Mouse (Mus musculus) lung, embryonic 15.5 days (tissue): ENCODE measurements around the gene Msantd1. TPM values are rescaled to one million over a fixed set of nuclear protein-coding genes. Genes with fewer than 3 reads are reported as not detected.
"Not testable (repeated sequence)": the region's sequence is repeated elsewhere in the genome, so short reads cannot be mapped to it uniquely, and the experiment has no call there.

Experiments
- ATAC-seq: fragments of 200-750 bp; cut with Nextera tagmentation; 2 replicates; pipeline ENCODE4 v1.8.0; 2017; ENCODE audit warnings: moderate number of reproducible peaks, borderline replicate concordance; ENCODE audit not compliant: low FRiP score, low TSS enrichment; ENCODE audit errors: extremely low read depth
- H3K27ac ChIP-seq: fragments of 300-500 bp; sonication (generic); 2 replicates; pipeline ENCODE4 v1.5.1; 2015; ENCODE audit warnings: moderate library complexity, mild to moderate bottlenecking, inconsistent platforms
- H3K27me3 ChIP-seq: fragments of 300-500 bp; sonication (generic); 2 replicates; pipeline ENCODE4 v1.6.1; 2015; ENCODE audit warnings: inconsistent platforms
- H3K36me3 ChIP-seq: fragments of 300-500 bp; sonication (generic); 2 replicates; pipeline ENCODE4 v1.6.1; 2015; ENCODE audit warnings: inconsistent platforms
- H3K4me1 ChIP-seq: fragments of 300-500 bp; sonication (generic); 2 replicates; pipeline ENCODE4 v1.6.1; 2015; ENCODE audit warnings: inconsistent platforms
- H3K4me2 ChIP-seq: fragments of 300-500 bp; sonication (generic); 2 replicates; pipeline ENCODE4 v1.6.1; 2015; ENCODE audit warnings: inconsistent platforms, mild to moderate bottlenecking, moderate library complexity
- H3K4me3 ChIP-seq: fragments of 300-500 bp; sonication (generic); 2 replicates; pipeline ENCODE4 v1.5.1; 2015; ENCODE audit warnings: mild to moderate bottlenecking, inconsistent platforms
- H3K9ac ChIP-seq: fragments of 300-500 bp; sonication (generic); 2 replicates; pipeline ENCODE4 v1.6.1; 2015; ENCODE audit warnings: inconsistent platforms
- H3K9me3 ChIP-seq: fragments of 300-500 bp; sonication (generic); 2 replicates; pipeline ENCODE4 v1.6.1; 2016; ENCODE audit warnings: inconsistent platforms
- WGBS: fragments of 180-500 bp; shearing (Covaris S2); methylation state at CpG from one replicate; pipeline ENCODE4 v1.1.7; 2015; 5-methylcytosine and 5-hydroxymethylcytosine counted together
- polyA plus RNA-seq: library from polyadenylated mRNA; unstranded; fragments of >200 nt; fragmentation: Nextera tagmentation; extraction: Ambion mirVana; gene quantifications from 2 replicates; pipeline ENCODE4 v1.2.1, GENCODE M21; 2015

Msantd1 gene
- polyA plus RNA-seq, result 0.76 and 0.79 TPM in 2 replicates

DNA sequence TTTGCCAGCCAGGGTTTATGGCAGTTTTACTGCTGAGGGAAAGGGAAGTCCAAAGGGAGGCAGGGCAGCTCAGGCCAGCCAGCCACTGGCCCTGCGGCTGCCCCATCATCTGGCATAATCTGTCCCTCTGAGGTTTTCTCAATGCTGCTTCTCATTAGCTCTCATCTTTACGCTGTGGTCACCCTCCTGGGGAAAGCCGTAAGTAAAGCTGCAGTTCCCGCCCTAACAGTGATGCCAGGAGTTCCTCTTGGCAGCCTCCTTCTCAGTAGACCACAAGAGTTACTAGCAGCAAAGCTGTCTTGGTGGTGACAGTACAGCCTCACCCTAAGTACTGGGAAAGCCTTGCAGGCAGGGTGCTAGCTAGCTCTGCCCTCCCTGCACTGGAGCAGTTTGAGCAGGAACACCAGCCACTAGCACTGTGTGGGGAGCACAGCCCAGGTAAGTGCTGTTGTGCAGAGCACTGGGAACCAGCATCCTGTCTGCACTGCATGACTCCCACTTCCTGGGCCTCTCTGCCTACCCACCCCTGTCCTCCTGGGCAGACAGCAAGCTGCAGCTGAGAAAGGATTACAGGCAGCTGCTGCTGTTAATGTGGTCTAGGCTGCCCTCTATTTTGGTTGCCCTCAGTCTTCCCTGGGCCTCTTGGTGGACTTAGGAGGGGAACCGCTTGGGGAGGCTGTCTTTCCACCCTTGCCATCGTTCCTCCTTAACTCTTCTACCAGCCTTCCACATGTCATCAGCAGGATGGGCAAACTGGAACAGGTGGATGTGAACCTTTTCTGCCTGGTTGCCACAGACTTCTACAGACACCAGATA, at the start of gene Msantd1:
Gene Msantd1, plus strand, starts transcription at position 103 of the 816 bp plus-strand sequence.
- ATAC-seq, result no peak
- H3K9ac ChIP-seq, result no peak within 1 kb of the TSS

DNA sequence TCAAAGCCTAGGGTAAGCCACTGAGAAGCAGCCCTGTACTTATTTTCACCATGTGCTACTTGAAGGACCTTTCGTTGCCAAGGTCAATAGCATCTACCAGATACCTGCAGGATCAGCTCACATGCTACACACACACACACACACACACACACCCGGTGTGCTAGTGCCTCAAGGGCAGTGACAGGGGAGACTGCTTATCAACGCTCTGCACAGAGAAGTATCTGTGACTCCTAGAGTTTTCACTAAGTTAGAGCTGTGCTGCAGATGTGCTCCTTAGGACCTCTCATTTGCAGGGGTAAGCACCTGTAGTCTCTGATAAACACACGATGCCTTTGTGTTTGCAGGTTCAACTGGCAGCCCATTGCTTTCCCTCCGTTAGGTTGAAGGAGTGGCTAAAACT, 42.4 kb upstream of the Msantd1 start:
- Histone ChIP-seq H3K9me3 (no peaks in the 10 kb centered on the region), H3K4me1 (no peaks in the 10 kb centered on the region), H3K36me3 (peaks cover 36% of the 10 kb centered on the region), H3K4me2 (no peak overlapping the region), H3K27ac (no peak overlapping the region), H3K27me3 (no peaks in the 10 kb centered on the region), H3K9ac (no peak overlapping the region), H3K4me3 (no peak overlapping the region)
- ATAC-seq, result no peak
- WGBS, result 87% methylated on average over 5 of the region's 5 CpGs

More for the DNA sequence above, at the start of gene Msantd1:
- no peaks in the 10 kb centered on the region for H3K9me3 ChIP-seq
- H3K27ac ChIP-seq, result peak within 1 kb of the TSS; percentile 87
- WGBS, result 87% methylated on average over 6 of the region's 6 CpGs
- H3K4me3 ChIP-seq, result no peak within 1 kb of the TSS
- peaks cover 21% of the 10 kb centered on the region for H3K4me1 ChIP-seq
- H3K27me3 ChIP-seq, result no peaks in the 10 kb centered on the region
- peaks cover 51% of the 10 kb centered on the region for H3K36me3 ChIP-seq
- no peak within 1 kb of the TSS for H3K4me2 ChIP-seq

DNA sequence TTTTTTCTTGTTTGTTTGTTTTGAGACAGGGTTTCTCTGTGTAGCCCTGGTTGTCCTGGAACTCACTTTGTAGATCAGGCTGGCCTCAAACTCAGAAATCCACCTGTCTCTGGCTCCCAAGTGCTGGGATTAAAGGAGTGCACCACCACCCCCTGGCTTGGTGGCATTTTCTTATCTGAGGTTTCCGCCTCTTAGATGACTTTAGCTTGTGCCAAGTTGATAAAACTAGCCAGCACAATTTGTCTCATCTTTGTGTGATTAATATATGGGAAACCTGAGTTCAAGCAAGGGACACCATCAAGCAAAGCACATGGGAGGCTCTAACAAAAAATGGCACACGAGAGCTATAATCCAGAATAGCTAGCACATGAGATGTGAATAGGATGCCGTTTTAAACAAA, 27.5 kb upstream of the Msantd1 start:
- WGBS, result 80% methylated on average over 3 of the region's 3 CpGs
- not testable (repeated sequence) for H3K4me3 ChIP-seq, H3K4me2 ChIP-seq, H3K4me1 ChIP-seq, H3K27me3 ChIP-seq, H3K9ac ChIP-seq, ATAC-seq, H3K9me3 ChIP-seq, H3K27ac ChIP-seq
- peaks cover 66% of the 10 kb centered on the region for H3K36me3 ChIP-seq

DNA sequence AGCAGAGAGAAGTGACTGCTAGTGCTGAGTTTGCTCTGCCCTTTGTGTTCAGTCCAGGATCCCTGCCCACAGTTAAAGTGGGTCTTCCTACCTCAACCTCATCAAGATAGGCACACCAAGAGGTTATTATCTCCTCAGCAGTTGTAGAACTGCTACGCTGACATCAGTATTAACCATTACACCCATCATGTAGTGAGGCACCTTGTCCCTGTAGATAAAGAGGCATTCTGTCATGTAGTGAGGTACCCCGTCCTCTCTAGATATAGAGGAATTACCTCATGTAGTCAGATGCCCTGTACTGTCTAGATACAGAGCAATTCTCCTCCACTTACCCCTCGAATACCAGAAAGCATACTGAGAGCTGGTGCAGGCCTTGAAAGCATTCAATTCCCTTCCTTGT, 26.8 kb upstream of the Msantd1 start:
- no peaks in the 10 kb centered on the region for H3K9me3 ChIP-seq
- H3K4me3 ChIP-seq, result no peak overlapping the region
- WGBS, result 89% methylated on average over 3 of the region's 3 CpGs
- no peak for ATAC-seq
- no peak overlapping the region for H3K27ac ChIP-seq
- H3K36me3 ChIP-seq, result peaks cover 65% of the 10 kb centered on the region
- no peaks in the 10 kb centered on the region for H3K4me1 ChIP-seq
- no peak overlapping the region for H3K4me2 ChIP-seq
- no peaks in the 10 kb centered on the region for H3K27me3 ChIP-seq
- H3K9ac ChIP-seq, result no peak overlapping the region

DNA sequence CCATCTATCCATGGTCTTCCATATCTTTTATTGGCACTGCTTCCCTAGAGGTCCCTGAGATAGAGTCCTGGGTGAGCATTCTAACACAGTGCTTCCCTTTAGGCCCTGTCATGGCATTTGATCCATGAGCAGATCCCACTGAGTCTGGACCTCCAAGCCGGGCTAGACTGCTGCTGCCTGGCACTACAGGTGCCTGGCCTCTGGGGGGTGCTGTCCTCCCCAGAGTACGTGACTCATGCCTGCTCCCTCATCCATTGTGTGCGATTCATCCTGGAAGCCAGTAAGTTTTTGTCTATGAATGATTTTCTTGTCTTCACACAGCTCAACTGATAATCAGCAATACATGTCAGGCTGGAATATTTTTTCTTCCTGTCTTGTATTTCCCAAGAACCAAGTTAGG, 22.6 kb upstream of the Msantd1 start:
- H3K36me3 ChIP-seq, result peaks cover 58% of the 10 kb centered on the region
- no peak overlapping the region for H3K4me3 ChIP-seq
- H3K27me3 ChIP-seq, result no peaks in the 10 kb centered on the region
- WGBS, result 83% methylated on average over 3 of the region's 3 CpGs
- no peaks in the 10 kb centered on the region for H3K9me3 ChIP-seq
- no peak overlapping the region for H3K9ac ChIP-seq
- no peak for ATAC-seq
- no peaks in the 10 kb centered on the region for H3K4me1 ChIP-seq
- no peak overlapping the region for H3K4me2 ChIP-seq
- no peak overlapping the region for H3K27ac ChIP-seq

DNA sequence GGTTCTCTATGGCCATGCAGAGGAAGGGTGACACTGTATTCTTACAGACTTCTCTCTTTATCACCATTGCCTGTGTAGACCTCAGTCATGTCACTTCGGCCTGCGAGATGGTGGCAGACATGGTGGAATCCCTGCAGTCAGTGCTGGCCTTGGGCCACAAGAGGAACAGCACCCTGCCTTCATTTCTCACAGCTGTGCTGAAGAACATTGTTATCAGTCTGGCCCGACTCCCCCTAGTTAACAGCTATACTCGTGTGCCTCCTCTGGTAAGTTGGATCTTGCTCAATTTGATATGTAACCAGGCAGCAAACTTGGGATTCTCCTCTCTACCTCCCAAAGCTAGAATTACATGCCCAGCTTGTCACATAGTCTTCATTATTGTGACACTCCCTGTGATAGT, 18.6 kb upstream of the Msantd1 start:
- WGBS, result 84% methylated on average over 4 of the region's 4 CpGs
- H3K9me3 ChIP-seq, result no peaks in the 10 kb centered on the region
- H3K4me1 ChIP-seq, result no peaks in the 10 kb centered on the region
- H3K4me3 ChIP-seq, result no peak overlapping the region
- H3K36me3 ChIP-seq, result peaks cover 67% of the 10 kb centered on the region
- no peaks in the 10 kb centered on the region for H3K27me3 ChIP-seq
- no peak overlapping the region for H3K9ac ChIP-seq
- no peak overlapping the region for H3K27ac ChIP-seq
- no peak for ATAC-seq
- H3K4me2 ChIP-seq, result no peak overlapping the region

DNA sequence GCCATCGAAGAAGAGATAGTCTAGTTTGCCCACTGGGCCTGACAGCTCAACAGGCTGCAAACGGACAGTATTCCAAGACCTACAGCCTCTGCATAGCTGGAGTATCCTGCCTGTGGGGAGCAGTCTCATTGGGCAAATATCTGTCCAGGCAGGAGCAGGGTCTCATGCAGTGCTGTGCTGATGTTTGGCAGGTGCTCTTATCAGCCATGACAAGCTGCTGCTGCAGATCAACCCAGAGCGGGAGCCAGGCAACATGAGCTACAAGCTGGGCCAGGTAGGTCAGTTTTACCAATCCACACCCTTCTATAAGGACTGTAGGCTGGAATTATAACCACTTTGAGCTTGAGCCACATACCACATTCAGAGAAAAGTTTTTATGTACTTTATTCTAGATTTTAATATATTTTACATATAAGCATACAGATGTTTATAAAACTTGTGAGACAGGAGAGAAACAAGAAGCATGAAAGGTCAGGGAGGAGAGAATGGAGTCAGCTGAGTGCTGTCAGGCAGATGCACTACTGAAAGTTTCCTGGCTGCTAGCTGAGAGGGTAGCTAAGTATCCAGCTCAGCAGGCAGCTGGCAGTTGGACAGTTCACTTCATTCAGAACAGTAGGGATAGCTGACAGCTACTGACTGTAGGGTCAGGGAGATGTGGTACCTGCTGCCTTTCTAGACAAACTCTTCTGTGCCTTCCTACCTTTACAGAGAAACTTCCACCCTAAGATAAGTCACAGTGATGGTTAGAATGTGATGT, 10.9 kb upstream of the Msantd1 start:
- H3K27me3 ChIP-seq, result no peaks in the 10 kb centered on the region
- WGBS, result 77% methylated on average over 3 of the region's 3 CpGs

DNA sequence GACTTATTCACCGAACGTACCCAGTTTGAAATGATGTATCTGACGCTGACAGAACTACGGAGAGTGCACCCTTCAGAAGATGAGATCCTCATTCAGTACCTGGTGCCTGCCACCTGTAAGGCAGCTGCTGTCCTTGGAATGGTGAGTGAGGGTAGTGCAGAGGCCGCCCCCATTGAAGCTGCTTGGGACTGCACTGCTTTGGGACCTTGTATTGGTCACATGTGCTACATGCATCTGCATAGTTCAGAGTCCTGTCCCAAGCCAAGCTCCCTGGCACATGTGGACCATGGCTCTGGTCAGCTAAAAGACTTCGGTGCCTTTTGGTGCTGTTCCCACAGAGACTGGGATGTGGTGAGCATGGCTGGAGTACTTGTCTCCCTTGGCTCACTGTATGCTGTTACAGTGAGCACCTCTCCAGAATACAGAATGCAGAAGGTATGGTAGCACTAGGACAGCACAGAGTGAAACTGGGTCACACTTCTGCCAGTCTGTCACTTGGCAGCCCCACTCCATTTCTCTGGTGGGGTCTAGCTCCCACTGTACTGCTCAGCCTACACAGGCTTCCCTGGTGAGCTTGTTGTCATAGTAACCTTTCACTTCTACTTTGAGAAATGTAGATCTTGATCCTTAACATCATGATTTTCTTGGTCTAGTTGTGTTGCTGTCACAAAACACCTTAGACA, 7.9 kb upstream of the Msantd1 start:
- peaks cover 54% of the 10 kb centered on the region for H3K36me3 ChIP-seq
- 96% methylated on average over 6 of the region's 6 CpGs for WGBS

More for the DNA sequence above, 10.9 kb upstream of the Msantd1 start:
- H3K4me1 ChIP-seq, result peaks cover 3% of the 10 kb centered on the region; the same call in 1 of the 2 replicates
- H3K4me3 ChIP-seq, result no peak overlapping the region
- peaks cover 61% of the 10 kb centered on the region for H3K36me3 ChIP-seq
- H3K9me3 ChIP-seq, result no peaks in the 10 kb centered on the region
- no peak overlapping the region for H3K4me2 ChIP-seq
- no peak overlapping the region for H3K27ac ChIP-seq
- no peak for ATAC-seq
- no peak overlapping the region for H3K9ac ChIP-seq

DNA sequence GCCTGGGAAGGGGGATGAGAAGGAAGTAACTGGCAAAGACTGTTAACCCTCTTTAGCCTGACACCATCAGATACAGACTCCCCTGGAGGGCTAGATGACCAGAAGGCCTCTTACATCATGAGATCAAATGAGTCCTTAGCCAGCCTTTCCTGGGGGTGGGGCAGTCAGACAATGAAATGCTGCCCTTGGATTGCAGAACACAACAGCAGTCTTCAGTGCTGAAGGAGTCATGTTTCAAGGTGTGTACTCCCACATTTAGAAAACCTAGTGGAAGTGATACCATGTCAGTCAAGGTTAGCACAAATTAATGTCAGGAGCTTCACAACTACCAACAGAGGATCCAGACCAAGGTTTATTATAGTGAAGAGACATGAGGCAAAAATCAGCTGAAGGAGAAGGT, 5.4 kb upstream of the Msantd1 start:
- Histone ChIP-seq H3K4me2 (no peak overlapping the region), H3K9ac (no peak overlapping the region), H3K36me3 (peaks cover 62% of the 10 kb centered on the region), H3K27ac (peak overlapping the region; percentile 79), H3K27me3 (no peaks in the 10 kb centered on the region), H3K4me3 (no peak overlapping the region), H3K4me1 (peaks cover 11% of the 10 kb centered on the region; the same call in 1 of the 2 replicates), H3K9me3 (no peaks in the 10 kb centered on the region)
- no peak for ATAC-seq

More for the DNA sequence above, 7.9 kb upstream of the Msantd1 start:
- no peak overlapping the region for H3K4me2 ChIP-seq
- no peak for ATAC-seq
- H3K9ac ChIP-seq, result no peak overlapping the region
- no peaks in the 10 kb centered on the region for H3K27me3 ChIP-seq
- peaks cover 11% of the 10 kb centered on the region; the same call in 1 of the 2 replicates for H3K4me1 ChIP-seq
- H3K4me3 ChIP-seq, result no peak overlapping the region
- H3K9me3 ChIP-seq, result no peaks in the 10 kb centered on the region
- no peak overlapping the region for H3K27ac ChIP-seq

DNA sequence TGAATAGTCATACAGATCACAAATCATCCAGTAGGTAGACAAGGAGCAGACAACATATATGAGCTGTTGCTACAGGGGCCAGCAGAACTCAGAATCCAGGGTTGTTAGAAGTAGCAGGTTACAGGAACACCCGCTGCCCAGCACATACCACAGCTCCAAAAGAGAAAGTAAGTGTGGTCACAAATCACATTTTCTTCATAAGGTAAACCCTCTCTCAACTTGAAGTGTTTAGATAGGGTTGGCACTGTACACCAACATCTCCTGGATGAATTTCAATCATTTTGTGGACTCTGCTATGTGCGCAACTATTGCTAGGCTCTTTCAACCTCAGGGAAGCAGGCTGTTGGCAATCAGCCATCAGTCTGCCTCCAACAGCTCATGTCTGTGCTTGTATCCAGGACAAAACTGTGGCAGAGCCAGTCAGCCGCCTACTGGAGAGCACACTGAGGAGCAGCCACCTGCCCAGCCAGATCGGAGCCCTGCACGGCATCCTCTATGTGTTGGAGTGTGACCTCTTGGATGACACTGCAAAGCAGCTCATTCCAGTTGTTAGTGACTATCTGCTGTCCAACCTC, 4.9 kb upstream of the Msantd1 start:
- no peaks in the 10 kb centered on the region for H3K9me3 ChIP-seq
- H3K36me3 ChIP-seq, result peaks cover 65% of the 10 kb centered on the region
- no peak overlapping the region for H3K4me2 ChIP-seq
- ATAC-seq, result peak; percentile 88
- H3K27me3 ChIP-seq, result no peaks in the 10 kb centered on the region
- 54% methylated on average over 5 of the region's 5 CpGs for WGBS
- H3K9ac ChIP-seq, result no peak overlapping the region
- H3K27ac ChIP-seq, result peak overlapping the region; percentile 79
- no peak overlapping the region for H3K4me3 ChIP-seq
- peaks cover 13% of the 10 kb centered on the region for H3K4me1 ChIP-seq

DNA sequence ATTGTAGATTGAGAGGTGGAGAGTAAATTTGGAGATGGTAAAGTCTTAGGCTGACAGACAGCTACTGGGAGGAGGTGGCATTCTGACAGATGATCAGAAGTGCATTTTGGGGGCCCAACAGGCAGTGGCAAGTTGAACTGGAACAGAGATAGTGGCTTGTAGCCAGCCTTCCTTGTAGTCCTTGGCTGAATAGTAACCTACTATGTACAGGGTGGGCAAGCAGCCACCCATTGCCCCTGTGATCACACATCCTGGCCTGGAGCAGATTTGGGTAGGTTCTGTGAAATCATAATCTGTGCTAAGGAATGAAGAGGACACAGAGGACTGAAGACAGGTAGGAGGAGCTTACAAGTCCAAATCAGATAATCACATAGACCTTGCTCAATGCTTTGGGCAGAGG, 3.4 kb upstream of the Msantd1 start:
- H3K4me2 ChIP-seq, result no peak overlapping the region
- no peaks in the 10 kb centered on the region for H3K9me3 ChIP-seq
- no peak overlapping the region for H3K9ac ChIP-seq
- peaks cover 63% of the 10 kb centered on the region for H3K36me3 ChIP-seq
- ATAC-seq, result no peak
- no peaks in the 10 kb centered on the region for H3K27me3 ChIP-seq
- H3K27ac ChIP-seq, result no peak overlapping the region
- peaks cover 25% of the 10 kb centered on the region for H3K4me1 ChIP-seq
- no peak overlapping the region for H3K4me3 ChIP-seq
